Mouse (Mus musculus): ENCODE measurements around the gene Slc25a13. TPM values are rescaled to one million over a fixed set of nuclear protein-coding genes. Genes with fewer than 3 reads are reported as not detected.

The Slc25a13 gene
- total and polyA plus RNA-seq, 3 experiments = 15.6 to 16.7 TPM; not detected in 1

- no peaks in the 10 kb centered on the region for H3K4me1 ChIP-seq (ENCODE audit: control insufficient read depth in 1 of 2, insufficient read depth in 2 of 2, low read length in 2 of 2)
- no peak overlapping the region for H3K4me3 ChIP-seq (ENCODE audit: control insufficient read depth in 1 of 2, insufficient read depth in 1 of 2, low read depth in 2 of 2, low read length in 2 of 2)
- H3K36me3 ChIP-seq (ENCODE audit: control insufficient read depth in 1 of 2, insufficient read depth in 2 of 2, low read length in 2 of 2) = no peaks in the 10 kb centered on the region
- no peaks in the 10 kb centered on the region for H3K79me2 ChIP-seq (ENCODE audit: control insufficient read depth, insufficient read depth, low read length, poor library complexity)
- no peak overlapping the region for H3K9ac ChIP-seq (ENCODE audit: control insufficient read depth, low read depth, low read length, poor library complexity, severe bottlenecking)
- H3K9me3 ChIP-seq (replicated peaks; ENCODE audit: insufficient read depth, low read length) = no peaks in the 10 kb centered on the region
- H3K27ac ChIP-seq (ENCODE audit: control insufficient read depth, low read depth, low read length) = no peak overlapping the region
- H3K27me3 ChIP-seq (ENCODE audit: control insufficient read depth in 1 of 2, insufficient read depth in 2 of 2, low read length in 2 of 2) = no peaks in the 10 kb centered on the region
- no peak for DNase-seq (ENCODE audit: low read depth, low spot score)
- TF ChIP-seq UBTF (IDR thresholded peaks at IDR 0.05; ENCODE audit: borderline replicate concordance, insufficient read depth, low read depth, low read length) (no peak), ZC3H11A (IDR thresholded peaks at IDR 0.05; ENCODE audit: low read depth, low read length) (no peak), POLR2AphosphoS5 (IDR thresholded peaks at IDR 0.05; ENCODE audit: borderline replicate concordance, low read depth, low read length) (no peak), SIN3A (IDR thresholded peaks at IDR 0.05; ENCODE audit: low read length) (no peak), USF1 (IDR thresholded peaks at IDR 0.05; ENCODE audit: low read depth, low read length) (no peak), ETS1 (IDR thresholded peaks at IDR 0.05; ENCODE audit: low read depth, low read length) (no peak), TCF12 (IDR thresholded peaks at IDR 0.05; ENCODE audit: low read depth, low read length) (no peak), TBP (IDR thresholded peaks at IDR 0.05; ENCODE audit: low read depth, low read length) (no peak), MEF2A (IDR thresholded peaks at IDR 0.05; ENCODE audit: extremely low read depth, insufficient replicate concordance, low read depth, low read length, poor library complexity, severe bottlenecking) (no peak), MAX (IDR thresholded peaks at IDR 0.05; ENCODE audit: low read length) (no peak), KAT2A (conservative IDR thresholded peaks at IDR 0.05; ENCODE audit: low read depth, low read length) (no peak), CHD2 (IDR thresholded peaks at IDR 0.05; ENCODE audit: low read length) (no peak), JUND (IDR thresholded peaks at IDR 0.05; ENCODE audit: low read depth, low read length) (no peak)
Observed at GRCm38 (mm10) chr6:6260917-6261316, 43.9 kb upstream of the Slc25a13 start.

GRCm38 (mm10) chr6:6248500-6248899 lies 31.5 kb upstream of the Slc25a13 start:
- Histone ChIP-seq H3K27ac (ENCODE audit: control insufficient read depth, low read depth, low read length) (no peak overlapping the region), H3K79me2 (ENCODE audit: control insufficient read depth, insufficient read depth, low read length, poor library complexity) (no peaks in the 10 kb centered on the region), H3K27me3 (ENCODE audit: control insufficient read depth in 1 of 2, insufficient read depth in 2 of 2, low read length in 2 of 2) (no peaks in the 10 kb centered on the region), H3K9me3 (replicated peaks; ENCODE audit: insufficient read depth, low read length) (no peaks in the 10 kb centered on the region), H3K4me3 (ENCODE audit: control insufficient read depth in 1 of 2, insufficient read depth in 1 of 2, low read depth in 2 of 2, low read length in 2 of 2) (no peak overlapping the region), H3K4me1 (ENCODE audit: control insufficient read depth in 1 of 2, insufficient read depth in 2 of 2, low read length in 2 of 2) (no peaks in the 10 kb centered on the region), H3K9ac (ENCODE audit: control insufficient read depth, low read depth, low read length, poor library complexity, severe bottlenecking) (no peak overlapping the region), H3K36me3 (ENCODE audit: control insufficient read depth in 1 of 2, insufficient read depth in 2 of 2, low read length in 2 of 2) (no peaks in the 10 kb centered on the region)
- no peak for TF ChIP-seq ZMIZ1 (IDR thresholded peaks at IDR 0.05; ENCODE audit: low read depth, low read length)
- no peak for TF ChIP-seq UBTF (IDR thresholded peaks at IDR 0.05; ENCODE audit: borderline replicate concordance, insufficient read depth, low read depth, low read length)
- TF ChIP-seq MAZ (IDR thresholded peaks at IDR 0.05; ENCODE audit: low read depth, low read length) = no peak
- no peak for TF ChIP-seq JUND (IDR thresholded peaks at IDR 0.05; ENCODE audit: low read depth, low read length)
- TF ChIP-seq RCOR1 (IDR thresholded peaks at IDR 0.05; ENCODE audit: low read depth, low read length) = no peak
- no peak for TF ChIP-seq GABPA (IDR thresholded peaks at IDR 0.05; ENCODE audit: low read depth, low read length)
- TF ChIP-seq MEF2A (IDR thresholded peaks at IDR 0.05; ENCODE audit: extremely low read depth, insufficient replicate concordance, low read depth, low read length, poor library complexity, severe bottlenecking) = no peak
- TF ChIP-seq MAFK (IDR thresholded peaks at IDR 0.05; ENCODE audit: borderline replicate concordance, low read depth, low read length) = no peak
- TF ChIP-seq USF1 (IDR thresholded peaks at IDR 0.05; ENCODE audit: low read depth, low read length) = no peak
- TF ChIP-seq POLR2A (IDR thresholded peaks at IDR 0.05; ENCODE audit: control insufficient read depth in 1 of 2, insufficient read depth in 1 of 2, low read depth in 1 of 2, low read length in 2 of 2, poor library complexity in 1 of 2) = no peak
- TF ChIP-seq ETS1 (IDR thresholded peaks at IDR 0.05; ENCODE audit: low read depth, low read length) = no peak
- no peak for TF ChIP-seq E2F4 (IDR thresholded peaks at IDR 0.05; ENCODE audit: borderline replicate concordance, low read depth, low read length)
- TF ChIP-seq TBP (IDR thresholded peaks at IDR 0.05; ENCODE audit: low read depth, low read length) = no peak
- TF ChIP-seq CHD1 (IDR thresholded peaks at IDR 0.05; ENCODE audit: low read depth, low read length) = no peak
- TF ChIP-seq MYC (IDR thresholded peaks at IDR 0.05; ENCODE audit: low read depth, low read length) = no peak
- no peak for TF ChIP-seq TCF12 (IDR thresholded peaks at IDR 0.05; ENCODE audit: low read depth, low read length)
- no peak for TF ChIP-seq GATA1 (IDR thresholded peaks at IDR 0.05; ENCODE audit: low read depth, low read length)
- TF ChIP-seq SIN3A (IDR thresholded peaks at IDR 0.05; ENCODE audit: low read length) = no peak
- DNase-seq (ENCODE audit: low read depth, low spot score) = no peak
